Comparison of ENCODE assay signal across 10 mouse cellular contexts in the genomic region with DNA sequence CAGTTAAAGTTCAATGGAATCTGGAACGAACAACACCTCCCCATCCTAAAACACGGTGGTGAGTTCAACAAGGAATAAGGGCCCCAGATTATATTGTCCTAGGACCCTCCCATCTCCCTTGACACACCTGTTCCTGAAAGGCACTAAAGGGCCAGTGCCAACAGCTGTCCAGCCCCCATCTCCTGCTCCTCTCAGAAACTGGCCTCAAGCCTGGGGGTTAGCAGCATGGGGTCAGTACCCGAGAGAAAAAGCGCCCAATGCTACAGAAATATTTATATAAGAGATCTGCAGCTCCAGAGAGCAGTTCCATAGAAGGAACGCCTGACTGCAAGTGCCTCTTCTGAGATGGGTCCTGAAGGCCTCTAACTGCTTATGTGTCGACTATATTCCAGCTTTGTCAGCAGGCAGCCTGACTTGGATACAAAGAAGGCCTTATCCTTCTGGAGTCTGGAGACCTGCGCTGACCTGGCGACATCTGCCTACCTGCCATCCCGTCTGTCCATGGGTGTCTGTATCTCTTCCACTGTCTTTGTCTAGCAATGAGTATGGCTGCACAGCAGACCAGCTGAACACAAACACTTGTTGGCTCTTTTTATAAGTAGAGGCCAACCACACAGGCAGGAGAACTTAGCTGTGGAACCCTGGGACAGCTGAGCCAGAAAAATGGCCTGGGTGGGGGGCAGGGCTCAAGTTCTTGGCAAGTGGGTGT. TPM values are rescaled to one million over a fixed set of nuclear protein-coding genes. Genes with fewer than 3 reads are reported as not detected.
DNase-seq lines count a peak whose midpoint lies in the region; ATAC-seq and TF ChIP-seq lines count a peak whose summit lies in the region.
"Had no signal": no experiment of that assay in that cellular context is flagged by ENCODE, and none has a peak within 500 bp of the region (broad histone marks: within the 10 kb centered on the region; RNA-seq: fewer than 3 reads in every experiment).

No protein-coding gene starts in this region.

- no peak for DNase-seq in heart, embryonic 10.5 days (ENCODE audit: low spot score)
- no peak for DNase-seq in heart, postnatal 14 days
- DNase-seq in midbrain, embryonic 11.5 days (ENCODE audit: low spot score, missing footprints), result no peak
- DNase-seq in cerebellum, postnatal 25 days, result no peak
- no peak for DNase-seq in urinary bladder, postnatal 10 days (ENCODE audit: low spot score)
- DNase-seq in cerebellum, adult 2 months, result no peak
- DNase-seq: adrenal gland, postnatal 14 days; kidney, postnatal 14 days had no signal

- WGBS in heart, embryonic 10.5 days, result 72% methylated on average over 9 of the region's 9 CpGs
- 68% methylated on average over 9 of the region's 9 CpGs for WGBS in midbrain, embryonic 11.5 days
- WGBS in midbrain, embryonic 15.5 days, result 63% methylated on average over 9 of the region's 9 CpGs
- WGBS in limb, embryonic 12.5 days, result 70% methylated on average over 9 of the region's 9 CpGs
- WGBS in cerebellum, adult 2 months, result 64% methylated on average over 9 of the region's 9 CpGs

- H3K4me1 ChIP-seq in heart, embryonic 10.5 days, result peaks cover 76% of the 10 kb centered on the region
- peaks cover 37% of the 10 kb centered on the region for H3K4me1 ChIP-seq in midbrain, embryonic 11.5 days (ENCODE audit: control insufficient read depth, insufficient read depth, low read length)
- peaks cover 55% of the 10 kb centered on the region for H3K4me1 ChIP-seq in midbrain, embryonic 15.5 days
- H3K4me1 ChIP-seq in limb, embryonic 12.5 days (replicated peaks), result peaks cover 69% of the 10 kb centered on the region
- H3K4me1 ChIP-seq in cerebellum, adult 2 months (ENCODE audit: control insufficient read depth, insufficient read depth, low read length), result peaks cover 3% of the 10 kb centered on the region; the same call in 1 of the 2 replicates

- H3K27ac ChIP-seq in heart, embryonic 10.5 days, result peak overlapping the region; percentile 88; the same call in 1 of the 2 replicates
- 0 out of 2 replicates have a peak overlapping the region, but pooled peaks have one; percentile 67 for H3K27ac ChIP-seq in midbrain, embryonic 11.5 days (ENCODE audit: low read depth, low read length)
- H3K27ac ChIP-seq in midbrain, embryonic 15.5 days, result no peak overlapping the region
- H3K27ac ChIP-seq in limb, embryonic 12.5 days, result 0 out of 2 replicates have a peak overlapping the region, but pooled peaks have one; percentile 4
- H3K27ac ChIP-seq in cerebellum, adult 2 months (ENCODE audit: insufficient read depth, low read length), result no peak overlapping the region

- ATAC-seq in midbrain, embryonic 11.5 days (ENCODE audit: low FRiP score), result no peak
- no peak for ATAC-seq in midbrain, embryonic 15.5 days (replicated peaks)
- ATAC-seq in limb, embryonic 12.5 days (ENCODE audit: insufficient number of reproducible peaks, insufficient read depth, low FRiP score, low TSS enrichment, low read depth), result no peak

- no peaks in the 10 kb centered on the region for H3K9me3 ChIP-seq in heart, embryonic 10.5 days
- H3K9me3 ChIP-seq in midbrain, embryonic 11.5 days (ENCODE audit: control insufficient read depth, low read length), result no peaks in the 10 kb centered on the region
- no peaks in the 10 kb centered on the region for H3K9me3 ChIP-seq in midbrain, embryonic 15.5 days
- no peaks in the 10 kb centered on the region for H3K9me3 ChIP-seq in limb, embryonic 12.5 days

- no peaks in the 10 kb centered on the region for H3K36me3 ChIP-seq in heart, embryonic 10.5 days
- H3K36me3 ChIP-seq in midbrain, embryonic 11.5 days (ENCODE audit: control insufficient read depth, insufficient read depth, low read length), result no peaks in the 10 kb centered on the region
- H3K36me3 ChIP-seq in midbrain, embryonic 15.5 days (replicated peaks), result no peaks in the 10 kb centered on the region
- no peaks in the 10 kb centered on the region for H3K36me3 ChIP-seq in limb, embryonic 12.5 days

- TF ChIP-seq POLR2A in cerebellum, adult 2 months (IDR thresholded peaks at IDR 0.05; ENCODE audit: borderline replicate concordance, insufficient read depth, low read length), result no peak

- peak overlapping the region; percentile 42 for H3K4me2 ChIP-seq in midbrain, embryonic 11.5 days
- H3K4me2 ChIP-seq in midbrain, embryonic 15.5 days, result no peak overlapping the region
- peak overlapping the region; percentile 89 for H3K4me2 ChIP-seq in limb, embryonic 12.5 days

- H3K4me3 ChIP-seq in heart, embryonic 10.5 days, result peak overlapping the region; percentile 75
- peak overlapping the region; percentile 96 for H3K4me3 ChIP-seq in midbrain, embryonic 11.5 days (ENCODE audit: low read depth, low read length)
- H3K4me3 ChIP-seq in midbrain, embryonic 15.5 days, result no peak overlapping the region
- 0 out of 2 replicates have a peak overlapping the region, but pooled peaks have one; percentile 77 for H3K4me3 ChIP-seq in limb, embryonic 12.5 days (replicated peaks)
- H3K4me3 ChIP-seq in cerebellum, adult 2 months (replicated peaks; ENCODE audit: insufficient read depth, low read depth, low read length), result no peak overlapping the region

- intact Hi-C loops in heart, postnatal 14 days (cut with DNase I), result loop anchor here (5.0 kb wide), 2 partner anchors 42 to 53 kb away; no protein-coding TSS in a partner anchor

- no peak for TF ChIP-seq CTCF in cerebellum, adult 2 months (IDR thresholded peaks at IDR 0.05; ENCODE audit: borderline replicate concordance, insufficient read depth, low read depth, low read length)

- peaks cover 52% of the 10 kb centered on the region for H3K27me3 ChIP-seq in heart, embryonic 10.5 days (ENCODE audit: insufficient read depth, poor library complexity, severe bottlenecking)
- no peaks in the 10 kb centered on the region for H3K27me3 ChIP-seq in midbrain, embryonic 11.5 days (ENCODE audit: control insufficient read depth, insufficient read depth, low read length)
- peaks cover 20% of the 10 kb centered on the region for H3K27me3 ChIP-seq in midbrain, embryonic 15.5 days (replicated peaks)
- H3K27me3 ChIP-seq in limb, embryonic 12.5 days, result peaks cover 7% of the 10 kb centered on the region; the same call in 1 of the 2 replicates
- H3K27me3 ChIP-seq in cerebellum, adult 2 months (ENCODE audit: control insufficient read depth, insufficient read depth, low read length), result peaks cover 2% of the 10 kb centered on the region; the same call in 1 of the 2 replicates

- no peak overlapping the region; the same call in 1 of the 2 replicates for H3K9ac ChIP-seq in midbrain, embryonic 11.5 days (ENCODE audit: low read length)
- H3K9ac ChIP-seq in midbrain, embryonic 15.5 days, result no peak overlapping the region
- no peak overlapping the region for H3K9ac ChIP-seq in limb, embryonic 12.5 days (replicated peaks)

RNA-seq across cellular contexts. Expression of gene Notch1, which starts 11.5 kb away (rescaled TPM):
- 13.2 and 16.6 TPM in 2 replicates for polyA plus RNA-seq in heart, embryonic 10.5 days (2016; fragmentation: Nextera tagmentation; extraction: Ambion mirVana)
- 10 to 100 TPM; 43.8 to 49.4 TPM for total RNA-seq in heart, postnatal 14 days (2021)
- polyA plus RNA-seq in midbrain, embryonic 11.5 days (2014; fragmentation: Nextera tagmentation; extraction: Ambion mirVana), result 40.8 and 47.5 TPM in 2 replicates
- 15.6 and 17.6 TPM in 2 replicates for polyA plus RNA-seq in midbrain, embryonic 15.5 days (2015; fragmentation: Nextera tagmentation; extraction: Ambion mirVana)
- 13.7 and 14.0 TPM in 2 replicates for polyA plus RNA-seq in limb, embryonic 12.5 days (2016; fragmentation: Nextera tagmentation; extraction: Ambion mirVana)
- polyA plus RNA-seq in cerebellum, adult 2 months (2012; rRNA removed), result 10.5 and 11.6 TPM in 2 replicates

RNA-seq across cellular contexts. Expression of gene Sec16a, which starts 59.9 kb away (rescaled TPM):
- polyA plus RNA-seq in heart, embryonic 10.5 days (2016; fragmentation: Nextera tagmentation; extraction: Ambion mirVana), result 24.7 and 26.4 TPM in 2 replicates
- total RNA-seq in heart, postnatal 14 days (2021), result 10 to 100 TPM; 37.4 to 40.5 TPM
- 28.2 and 29.8 TPM in 2 replicates for polyA plus RNA-seq in midbrain, embryonic 11.5 days (2014; fragmentation: Nextera tagmentation; extraction: Ambion mirVana)
- 21.3 and 21.5 TPM in 2 replicates for polyA plus RNA-seq in midbrain, embryonic 15.5 days (2015; fragmentation: Nextera tagmentation; extraction: Ambion mirVana)
- 25.6 and 33.0 TPM in 2 replicates for polyA plus RNA-seq in limb, embryonic 12.5 days (2016; fragmentation: Nextera tagmentation; extraction: Ambion mirVana)
- polyA plus RNA-seq in cerebellum, adult 2 months (2012; rRNA removed), result 43.2 and 44.6 TPM in 2 replicates

Comparison
In these comparisons a context has a peak if more than half of its experiments do, and no peak if none do; other contexts are left out.
1. H3K27ac ChIP-seq: peak in heart, embryonic 10.5 days (single experiment), midbrain, embryonic 11.5 days (single experiment) and limb, embryonic 12.5 days (single experiment); none in midbrain, embryonic 15.5 days (single experiment) and cerebellum, adult 2 months (single experiment).
2. H3K4me3 ChIP-seq: peak in heart, embryonic 10.5 days (single experiment), midbrain, embryonic 11.5 days (single experiment) and limb, embryonic 12.5 days (single experiment); none in midbrain, embryonic 15.5 days (single experiment) and cerebellum, adult 2 months (single experiment).